Mouse (Mus musculus): ENCODE results near the gene Plekha4. TPM values are rescaled to one million over a fixed set of nuclear protein-coding genes. Genes with fewer than 3 reads are reported as not detected.

Plekha4 gene
- polyA plus RNA-seq, 1 experiment, result 4.6 TPM

- DNase-seq, result no peak
- WGBS, result 98% methylated on average over 1 of the region's 1 CpGs
Observed at GRCm38 (mm10) chr7:45544525-45544924, 18.4 kb downstream of the Plekha4 start.

GRCm38 (mm10) chr7:45549641-45550436 is 23.7 kb downstream of the Plekha4 start:
- WGBS, result 94% methylated on average over 16 of the region's 16 CpGs
- Histone ChIP-seq H3K27ac (ENCODE audit: insufficient read depth, low read depth, low read length) (no peak overlapping the region), H3K27me3 (replicated peaks; ENCODE audit: control insufficient read depth, insufficient read depth, low read length) (no peaks in the 10 kb centered on the region), H3K4me3 (ENCODE audit: insufficient read depth, low read depth, low read length) (no peak overlapping the region), H3K4me1 (ENCODE audit: control insufficient read depth, insufficient read depth, low read length) (no peaks in the 10 kb centered on the region), H3K36me3 (ENCODE audit: control insufficient read depth, insufficient read depth, low read length) (no peaks in the 10 kb centered on the region)
- DNase-seq, result no peak
- TF ChIP-seq POLR2A (IDR thresholded peaks at IDR 0.05; ENCODE audit: low read depth, low read length) (no peak), CTCF (conservative IDR thresholded peaks at IDR 0.05; ENCODE audit: insufficient read depth, insufficient read length, low read depth, low read length) (no peak)

More at GRCm38 (mm10) chr7:45544525-45544924, 18.4 kb downstream of the Plekha4 start:
- Histone ChIP-seq H3K4me3 (ENCODE audit: insufficient read depth, low read depth, low read length) (no peak overlapping the region), H3K36me3 (ENCODE audit: control insufficient read depth, insufficient read depth, low read length) (no peaks in the 10 kb centered on the region), H3K27me3 (replicated peaks; ENCODE audit: control insufficient read depth, insufficient read depth, low read length) (no peaks in the 10 kb centered on the region), H3K27ac (ENCODE audit: insufficient read depth, low read depth, low read length) (no peak overlapping the region), H3K4me1 (ENCODE audit: control insufficient read depth, insufficient read depth, low read length) (peaks cover 4% of the 10 kb centered on the region; the same call in 1 of the 2 replicates)
- TF ChIP-seq CTCF (conservative IDR thresholded peaks at IDR 0.05; ENCODE audit: insufficient read depth, insufficient read length, low read depth, low read length), result 0 out of 2 replicates have a peak, but pooled peaks have one; percentile 5
- TF ChIP-seq POLR2A (IDR thresholded peaks at IDR 0.05; ENCODE audit: low read depth, low read length), result no peak

- WGBS, result 79% methylated on average over 11 of the region's 11 CpGs
- TF ChIP-seq POLR2A (IDR thresholded peaks at IDR 0.05; ENCODE audit: low read depth, low read length) (no peak), CTCF (conservative IDR thresholded peaks at IDR 0.05; ENCODE audit: insufficient read depth, insufficient read length, low read depth, low read length) (no peak)
- DNase-seq, result no peak
- Histone ChIP-seq H3K27ac (ENCODE audit: insufficient read depth, low read depth, low read length) (no peak overlapping the region), H3K36me3 (ENCODE audit: control insufficient read depth, insufficient read depth, low read length) (no peaks in the 10 kb centered on the region), H3K27me3 (replicated peaks; ENCODE audit: control insufficient read depth, insufficient read depth, low read length) (no peaks in the 10 kb centered on the region), H3K4me1 (ENCODE audit: control insufficient read depth, insufficient read depth, low read length) (no peaks in the 10 kb centered on the region), H3K4me3 (ENCODE audit: insufficient read depth, low read depth, low read length) (no peak overlapping the region)
Observed at GRCm38 (mm10) chr7:45550821-45551511, 24.8 kb downstream of the Plekha4 start.

GRCm38 (mm10) chr7:45551512-45551883 is 25.4 kb downstream of the Plekha4 start:
- Histone ChIP-seq H3K27me3 (replicated peaks; ENCODE audit: control insufficient read depth, insufficient read depth, low read length) (no peaks in the 10 kb centered on the region), H3K36me3 (ENCODE audit: control insufficient read depth, insufficient read depth, low read length) (no peaks in the 10 kb centered on the region), H3K27ac (ENCODE audit: insufficient read depth, low read depth, low read length) (no peak overlapping the region), H3K4me3 (ENCODE audit: insufficient read depth, low read depth, low read length) (no peak overlapping the region), H3K4me1 (ENCODE audit: control insufficient read depth, insufficient read depth, low read length) (no peaks in the 10 kb centered on the region)
- TF ChIP-seq POLR2A (IDR thresholded peaks at IDR 0.05; ENCODE audit: low read depth, low read length) (no peak), CTCF (conservative IDR thresholded peaks at IDR 0.05; ENCODE audit: insufficient read depth, insufficient read length, low read depth, low read length) (no peak)
- DNase-seq, result no peak
- WGBS, result 92% methylated on average over 8 of the region's 8 CpGs

GRCm38 (mm10) chr7:45553519-45553918 is 27.4 kb downstream of the Plekha4 start:
- Histone ChIP-seq H3K27me3 (replicated peaks; ENCODE audit: control insufficient read depth, insufficient read depth, low read length) (no peaks in the 10 kb centered on the region), H3K4me1 (ENCODE audit: control insufficient read depth, insufficient read depth, low read length) (no peaks in the 10 kb centered on the region), H3K4me3 (ENCODE audit: insufficient read depth, low read depth, low read length) (no peak overlapping the region), H3K36me3 (ENCODE audit: control insufficient read depth, insufficient read depth, low read length) (no peaks in the 10 kb centered on the region), H3K27ac (ENCODE audit: insufficient read depth, low read depth, low read length) (no peak overlapping the region)
- WGBS, result 74% methylated on average over 8 of the region's 8 CpGs
- DNase-seq, result peak; percentile 32
- no peak for TF ChIP-seq POLR2A (IDR thresholded peaks at IDR 0.05; ENCODE audit: low read depth, low read length)
- TF ChIP-seq CTCF (conservative IDR thresholded peaks at IDR 0.05; ENCODE audit: insufficient read depth, insufficient read length, low read depth, low read length), result no peak

GRCm38 (mm10) chr7:45553990-45554389 is 27.9 kb downstream of the Plekha4 start:
- Histone ChIP-seq H3K36me3 (ENCODE audit: control insufficient read depth, insufficient read depth, low read length) (no peaks in the 10 kb centered on the region), H3K27ac (ENCODE audit: insufficient read depth, low read depth, low read length) (no peak overlapping the region), H3K4me1 (ENCODE audit: control insufficient read depth, insufficient read depth, low read length) (no peaks in the 10 kb centered on the region), H3K27me3 (replicated peaks; ENCODE audit: control insufficient read depth, insufficient read depth, low read length) (no peaks in the 10 kb centered on the region), H3K4me3 (ENCODE audit: insufficient read depth, low read depth, low read length) (no peak overlapping the region)
- TF ChIP-seq CTCF (conservative IDR thresholded peaks at IDR 0.05; ENCODE audit: insufficient read depth, insufficient read length, low read depth, low read length) (no peak), POLR2A (IDR thresholded peaks at IDR 0.05; ENCODE audit: low read depth, low read length) (no peak)
- no peak for DNase-seq
- 71% methylated on average over 2 of the region's 2 CpGs for WGBS

GRCm38 (mm10) chr7:45554744-45555143 is 28.6 kb downstream of the Plekha4 start, which contains the start of gene Hsd17b14:
Gene Hsd17b14, plus strand, starts transcription at chr7:45554893.
- Histone ChIP-seq H3K4me3 (ENCODE audit: insufficient read depth, low read depth, low read length) (no peak within 1 kb of the TSS), H3K36me3 (ENCODE audit: control insufficient read depth, insufficient read depth, low read length) (no peaks in the 10 kb centered on the region), H3K27me3 (replicated peaks; ENCODE audit: control insufficient read depth, insufficient read depth, low read length) (no peaks in the 10 kb centered on the region), H3K27ac (ENCODE audit: insufficient read depth, low read depth, low read length) (no peak within 1 kb of the TSS; the same call in 1 of the 2 replicates), H3K4me1 (ENCODE audit: control insufficient read depth, insufficient read depth, low read length) (no peaks in the 10 kb centered on the region)
- WGBS, result 19% methylated on average over 8 of the region's 8 CpGs
- TF ChIP-seq POLR2A (IDR thresholded peaks at IDR 0.05; ENCODE audit: low read depth, low read length) (no peak), CTCF (conservative IDR thresholded peaks at IDR 0.05; ENCODE audit: insufficient read depth, insufficient read length, low read depth, low read length) (no peak)
- DNase-seq, result no peak

Measured in kidney, adult 2 months (tissue).